Mouse (Mus musculus) urinary bladder, postnatal 4 days (tissue): Measurements from ENCODE around the gene Tmem256.
A peak's percentile ranks its signal among the peaks of the same experiment; 100 is the strongest.

Experiments
- DNase-seq, 2 experiments: peaks; one replicate each; pipeline ENCODE4 v3.0.0; 2021 to 2022; ENCODE audit warnings: low spot score in 2 of 2

The Tmem256 gene

GRCm38 (mm10) chr11:69837952-69838713 is at the start of gene Tmem256:
TSS of gene Tmem256 (plus strand) at chr11:69838514.
- peak; percentile 95 to 96 for DNase-seq

DNA sequence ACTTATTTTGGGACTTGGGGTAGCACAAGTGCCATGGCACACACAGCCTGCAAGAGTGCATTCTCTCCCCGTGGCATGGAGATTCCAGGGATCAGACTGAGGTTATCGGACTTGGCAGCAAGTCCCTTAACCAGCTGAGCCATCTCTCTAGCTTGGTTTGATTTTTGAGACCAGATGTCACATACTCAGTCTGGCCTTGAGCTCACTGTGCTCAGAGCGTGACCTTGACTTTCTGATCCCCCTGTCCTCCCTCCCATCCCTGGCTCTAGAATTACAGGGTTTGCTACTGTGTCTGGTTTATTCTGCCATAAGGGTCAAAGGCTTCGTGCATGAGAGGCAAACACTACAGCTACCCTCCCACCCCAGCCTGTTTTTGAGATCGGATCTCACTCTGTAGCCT is 48.9 kb upstream of the Tmem256 start:
- DNase-seq: no peak

- DNase-seq: no peak
Measured at GRCm38 (mm10) chr11:69791420-69791819, 46.9 kb upstream of the Tmem256 start.

DNA sequence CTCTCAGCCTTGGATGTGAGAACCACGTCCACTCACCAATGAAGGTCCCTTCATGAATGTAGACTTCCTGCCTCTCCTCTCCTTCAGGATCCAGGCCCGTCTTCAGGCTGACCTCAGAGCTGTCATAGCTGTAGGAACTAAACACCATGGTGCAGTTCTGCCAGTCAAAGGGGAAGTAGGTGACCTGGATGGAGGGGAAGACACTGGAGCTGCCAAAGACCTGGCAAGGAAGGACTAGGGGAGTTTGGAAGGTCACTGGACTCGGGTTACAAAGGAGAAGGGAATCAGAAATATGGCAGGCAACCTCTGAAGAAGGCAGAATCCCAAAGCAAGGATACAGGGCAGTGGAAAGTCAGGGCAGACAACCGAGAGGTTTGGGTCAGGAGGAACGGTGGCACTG is 44.9 kb upstream of the Tmem256 start:
- no peak for DNase-seq

GRCm38 (mm10) chr11:69795168-69795982 is 42.9 kb upstream of the Tmem256 start, which contains the start of gene Chrnb1:
TSS of gene Chrnb1 (minus strand) at chr11:69795943.
- DNase-seq: peak; percentile 89 to 90

GRCm38 (mm10) chr11:69795983-69796435 is 42.3 kb upstream of the Tmem256 start:
- DNase-seq: no peak

- no peak for DNase-seq
Measured at GRCm38 (mm10) chr11:69797924-69798323, 40.4 kb upstream of the Tmem256 start.

GRCm38 (mm10) chr11:69799394-69800137 is 38.7 kb upstream of the Tmem256 start:
- DNase-seq: no peak

DNA sequence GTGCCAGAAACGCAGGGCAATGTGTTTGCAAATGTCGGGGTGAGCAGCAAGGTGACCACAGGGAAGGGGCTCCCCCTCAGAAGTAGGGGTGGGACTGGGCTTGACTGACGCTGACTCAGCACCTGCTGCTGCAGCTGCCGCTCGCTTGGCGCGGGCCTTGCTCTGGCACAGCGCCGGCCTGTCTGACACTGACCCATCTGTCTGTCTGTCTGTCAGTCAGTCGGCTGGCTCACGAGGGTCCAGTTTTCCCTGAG is 38.2 kb upstream of the Tmem256 start:
- no peak for DNase-seq

GRCm38 (mm10) chr11:69800392-69801197 is 37.7 kb upstream of the Tmem256 start:
- DNase-seq: peak; percentile 73 to 79

- no peak for DNase-seq
Measured at GRCm38 (mm10) chr11:69801379-69801977, 36.8 kb upstream of the Tmem256 start, which contains the start of gene Fgf11. TSS of gene Fgf11 (minus strand) at chr11:69801857.

DNA sequence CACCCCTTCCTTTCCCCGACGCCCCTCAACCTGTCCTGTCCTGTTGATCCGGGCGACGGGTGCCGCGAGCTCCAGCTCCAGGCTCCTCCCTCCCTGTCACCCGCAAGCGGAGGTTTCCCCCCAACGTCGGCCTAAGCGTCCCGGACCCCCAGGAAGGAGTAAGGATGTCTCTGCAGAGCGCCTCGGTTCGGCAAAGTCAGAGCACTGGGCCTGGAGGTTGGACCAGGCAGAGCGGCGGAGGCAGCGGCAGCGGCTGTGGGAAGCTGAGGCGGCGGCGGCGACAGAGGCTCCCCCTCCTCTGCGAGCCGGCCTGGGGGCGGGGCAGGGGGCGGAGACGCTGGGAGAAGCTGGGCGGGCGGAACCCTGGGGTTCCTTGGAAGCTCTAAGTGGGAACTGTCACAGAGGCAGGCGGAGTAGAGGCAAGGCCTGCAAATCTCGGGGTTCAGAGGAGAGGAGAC is 35.6 kb upstream of the Tmem256 start:
- DNase-seq: peak; percentile 79 to 86

GRCm38 (mm10) chr11:69803328-69803727 is 35.0 kb upstream of the Tmem256 start:
- no peak for DNase-seq

- DNase-seq: peak in 1 of 2 experiments; percentile 71
Measured at GRCm38 (mm10) chr11:69803786-69804651, 34.3 kb upstream of the Tmem256 start.

DNA sequence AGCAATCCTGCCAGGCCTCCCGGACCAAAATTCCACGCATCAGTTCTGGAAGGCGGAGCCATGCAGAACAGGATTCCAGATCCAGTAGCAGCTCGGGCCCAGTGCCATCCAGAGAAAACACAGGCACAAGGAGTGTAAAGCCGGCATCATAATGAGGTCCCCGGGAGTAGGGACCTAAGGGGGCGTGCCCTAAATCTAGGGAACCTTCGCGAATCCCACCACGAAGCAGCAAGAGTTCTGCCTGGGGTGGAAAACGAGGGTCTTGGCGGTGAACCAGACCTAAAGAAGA is 33.7 kb upstream of the Tmem256 start:
- DNase-seq: no peak

DNA sequence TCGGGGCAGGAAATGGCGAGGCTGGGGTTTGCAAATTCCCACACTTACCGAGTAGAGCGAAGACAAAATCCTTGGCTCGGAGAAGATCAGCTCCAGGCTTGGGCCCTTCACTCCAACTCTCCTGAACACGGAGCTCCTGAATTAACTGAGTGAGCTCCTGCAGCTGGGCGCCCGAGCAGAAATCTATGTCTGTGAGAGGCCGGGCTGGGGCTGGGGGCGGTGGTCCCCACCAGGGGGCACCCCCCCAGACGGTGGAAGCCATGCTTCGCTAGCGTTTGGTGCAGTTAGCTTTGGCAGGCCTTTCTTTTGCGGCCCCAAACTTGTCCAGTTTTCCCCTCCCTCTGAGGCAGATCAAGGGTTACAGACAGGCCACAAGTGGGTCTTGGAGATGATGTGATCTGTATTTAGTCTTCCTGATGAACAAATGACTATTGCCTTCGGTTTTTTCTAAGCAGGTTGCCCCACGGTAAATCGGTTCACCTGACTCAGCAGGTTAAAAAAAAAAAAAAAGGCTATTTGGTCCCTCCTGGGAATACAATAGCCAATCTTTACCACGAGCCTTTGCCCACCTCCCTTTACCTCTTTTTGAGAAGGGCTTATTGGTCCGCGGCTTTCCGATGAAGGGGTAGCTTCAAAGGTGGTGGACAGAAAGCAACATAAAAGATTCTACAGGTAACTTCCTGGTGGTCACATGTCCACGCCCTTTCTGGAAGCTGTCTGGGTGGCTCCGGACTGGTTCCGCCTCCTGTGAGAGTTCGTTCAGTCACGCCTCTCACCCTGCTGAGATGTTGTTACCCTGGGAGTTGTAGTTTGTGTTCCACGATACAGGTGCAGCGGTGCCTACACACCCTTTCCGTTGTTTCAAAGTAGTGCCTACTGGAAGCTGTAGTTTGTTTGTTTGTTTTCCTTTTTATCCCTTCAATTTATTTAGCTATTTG is 33.1 kb upstream of the Tmem256 start, which contains the start of gene Tmem102:
Gene Tmem102 (minus strand): TSS at position 653 of the 938 bp plus-strand sequence.
- DNase-seq: no peak

- DNase-seq: no peak
Measured at GRCm38 (mm10) chr11:69806378-69806777, 31.9 kb upstream of the Tmem256 start.

- no peak for DNase-seq
Measured at GRCm38 (mm10) chr11:69807641-69808040, 30.7 kb upstream of the Tmem256 start.

- no peak for DNase-seq
Measured at GRCm38 (mm10) chr11:69810280-69810679, 28.0 kb upstream of the Tmem256 start.
